In genomic region chr10:128612433-128613153, GRCm38 (mm10) we compare ENCODE assay signal across 8 mouse cellular contexts. TPM values are rescaled to one million over a fixed set of nuclear protein-coding genes. Genes with fewer than 3 reads are reported as not detected.
DNase-seq lines count a peak whose midpoint lies in the region; ATAC-seq and TF ChIP-seq lines count a peak whose summit lies in the region.

No protein-coding gene starts in this region.

- DNase-seq in cerebellum, postnatal 36 days = peak; percentile 81 to 82
- DNase-seq in gastrocnemius, adult 8-10 months (ENCODE audit: low spot score in 2 of 2) = peak; percentile 30 to 33
- peak; percentile 95 for DNase-seq in induced T-regulatory cell, adult 2 months (ENCODE audit: low read depth)
- peak; percentile 70 to 79 for DNase-seq in left cerebral cortex, adult 2 months (ENCODE audit: extremely low spot score in 1 of 2, low spot score in 2 of 2)
- DNase-seq in right cerebral cortex, postnatal 10 days (ENCODE audit: low spot score in 2 of 2) = peak; percentile 87 to 90
- peak; percentile 62 to 75 for DNase-seq in urinary bladder, postnatal 36 days (ENCODE audit: low spot score in 2 of 2)

- intact Hi-C loops in left cerebral cortex, adult 2 months (cut with DNase I) = loop anchor here (5.0 kb wide), 1 partner anchor 45 kb away; the partner anchor contains the start of gene Pa2g4

- peak; percentile 93 for TF ChIP-seq CTCF in left cerebral cortex, adult 2 months (IDR thresholded peaks at IDR 0.05)

- no peaks in the 10 kb centered on the region for H3K36me3 ChIP-seq in megakaryocyte, embryonic 14.5 days (replicated peaks; ENCODE audit: low read length)

- H3K4me1 ChIP-seq in megakaryocyte, embryonic 14.5 days = peaks cover 34% of the 10 kb centered on the region

- H3K27me3 ChIP-seq in megakaryocyte, embryonic 14.5 days (replicated peaks) = peaks cover 2% of the 10 kb centered on the region

- peak; percentile 89 for ATAC-seq in activated CD4-positive, CD25-positive, alpha-beta regulatory T cell, adult 4 months

- H3K9me3 ChIP-seq in megakaryocyte, embryonic 14.5 days = no peaks in the 10 kb centered on the region

- H3K27ac ChIP-seq in left cerebral cortex, adult 2 months = no peak overlapping the region

- H3K4me3 ChIP-seq in left cerebral cortex, adult 2 months = no peak overlapping the region
- H3K4me3 ChIP-seq in megakaryocyte, embryonic 14.5 days (replicated peaks) = peak overlapping the region; percentile 78

RNA-seq across cellular contexts. Expression of gene Rps26, which starts 14.0 kb away (rescaled TPM):
- polyA plus RNA-seq in activated CD4-positive, CD25-positive, alpha-beta regulatory T cell, adult 4 months (2017; shearing (Covaris generic)) = 1,000 to 10,000 TPM; 1,759 to 1,796 TPM
- total RNA-seq in gastrocnemius, adult 8-10 months (2022) = 100 to 1,000 TPM; 166 to 361 (median 250) TPM
- total RNA-seq in left cerebral cortex, adult 2 months (2021) = 100 to 1,000 TPM; 211 to 235 TPM
- 3,363 and 5,964 TPM in 2 replicates for polyA plus RNA-seq in megakaryocyte, embryonic 14.5 days (2012; ENCODE audit: insufficient read depth, low replicate concordance)

RNA-seq across cellular contexts. Expression of gene Erbb3, which starts 23.1 kb away (rescaled TPM):
- 1 to 10 TPM; 4.1 to 4.2 TPM for polyA plus RNA-seq in activated CD4-positive, CD25-positive, alpha-beta regulatory T cell, adult 4 months (2017; shearing (Covaris generic))
- total RNA-seq in gastrocnemius, adult 8-10 months (2022) = 1 to 10 TPM; 2.1 to 2.7 (median 2.2) TPM
- total RNA-seq in left cerebral cortex, adult 2 months (2021) = 1 to 10 TPM; 5.0 to 5.4 TPM
- polyA plus RNA-seq in megakaryocyte, embryonic 14.5 days (2012; ENCODE audit: insufficient read depth, low replicate concordance) = 0.08 TPM in 1 of 2 replicates, not detected in the other

RNA-seq across cellular contexts. Expression of gene Ikzf4, which starts 33.2 kb away (rescaled TPM):
- polyA plus RNA-seq in activated CD4-positive, CD25-positive, alpha-beta regulatory T cell, adult 4 months (2017; shearing (Covaris generic)) = 100 to 1,000 TPM; 103 to 107 TPM
- total RNA-seq in gastrocnemius, adult 8-10 months (2022) = under 1 TPM in 3 of 4 experiments, not detected in 1; 0.24 to 0.51 (median 0.34) TPM
- 10 to 100 TPM; 16.2 to 16.8 TPM for total RNA-seq in left cerebral cortex, adult 2 months (2021)
- 0.37 TPM in 1 of 2 replicates, not detected in the other for polyA plus RNA-seq in megakaryocyte, embryonic 14.5 days (2012; ENCODE audit: insufficient read depth, low replicate concordance)

RNA-seq across cellular contexts. Expression of gene Pa2g4, which starts 46.8 kb away (rescaled TPM):
- 100 to 1,000 TPM; 136 to 160 TPM for polyA plus RNA-seq in activated CD4-positive, CD25-positive, alpha-beta regulatory T cell, adult 4 months (2017; shearing (Covaris generic))
- 10 to 100 TPM; 29.0 to 39.9 (median 33.1) TPM for total RNA-seq in gastrocnemius, adult 8-10 months (2022)
- 10 to 100 TPM; 51.7 to 58.0 TPM for total RNA-seq in left cerebral cortex, adult 2 months (2021)
- 407 and 451 TPM in 2 replicates for polyA plus RNA-seq in megakaryocyte, embryonic 14.5 days (2012; ENCODE audit: insufficient read depth, low replicate concordance)

Comparison
In these comparisons a context has a peak if more than half of its experiments do, and no peak if none do; other contexts are left out.
1. DNase-seq: peak in every context shown above with its lines; median percentile 95 in induced T-regulatory cell, adult 2 months; 88 in right cerebral cortex, postnatal 10 days; 82 in cerebellum, postnatal 36 days; 74 in left cerebral cortex, adult 2 months; 68 in urinary bladder, postnatal 36 days; 32 in gastrocnemius, adult 8-10 months.
2. RNA of gene Ikzf4, which starts 33.2 kb away (total RNA-seq): 16.2 to 16.8 TPM in left cerebral cortex, adult 2 months; 0.24 to 0.51 TPM in gastrocnemius, adult 8-10 months; every median in the first group is over 10 times any median in the second.